Mouse (Mus musculus) heart, embryonic 10.5 days (tissue): ENCODE measurements around the gene Nms. TPM values are rescaled to one million over a fixed set of nuclear protein-coding genes. Genes with fewer than 3 reads are reported as not detected.

Experiments used
- DNase-seq: peaks from one replicate; pipeline ENCODE4 v3.0.0-alpha.2; 2017; ENCODE audit warnings: low spot score
- H3K27ac ChIP-seq: fragments of 300-500 bp; sonication (generic); 2 replicates; pipeline ENCODE4 v1.5.1; 2016; ENCODE audit warnings: mild to moderate bottlenecking
- H3K27me3 ChIP-seq: fragments of 300-500 bp; sonication (generic); 2 replicates; pipeline ENCODE4 v1.6.1; 2016; ENCODE audit warnings: mild to moderate bottlenecking; ENCODE audit not compliant: poor library complexity, insufficient read depth, severe bottlenecking
- H3K36me3 ChIP-seq: fragments of 300-500 bp; sonication (generic); 2 replicates; pipeline ENCODE4 v1.6.1; 2016; ENCODE audit warnings: mild to moderate bottlenecking, moderate library complexity
- H3K4me1 ChIP-seq: fragments of 300-500 bp; sonication (generic); 2 replicates; pipeline ENCODE4 v1.6.1; 2016; ENCODE audit warnings: mild to moderate bottlenecking
- H3K4me3 ChIP-seq: fragments of 300-500 bp; sonication (generic); 2 replicates; pipeline ENCODE4 v1.5.1; 2016; ENCODE audit warnings: mild to moderate bottlenecking, moderate library complexity
- H3K9me3 ChIP-seq: fragments of 300-500 bp; sonication (generic); 2 replicates; pipeline ENCODE4 v1.6.1; 2016; ENCODE audit warnings: mild to moderate bottlenecking, moderate library complexity
- WGBS: fragments of 180-500 bp; shearing (Covaris S2); methylation state at CpG from one replicate; pipeline ENCODE4 v1.1.7; 2016; 5-methylcytosine and 5-hydroxymethylcytosine counted together
- polyA plus RNA-seq: library from polyadenylated mRNA; unstranded; fragments of >200 nt; fragmentation: Nextera tagmentation; extraction: Ambion mirVana; gene quantifications from 2 replicates; pipeline ENCODE4 v1.2.1, GENCODE M21; 2016

Gene Nms
- polyA plus RNA-seq, 1 experiment from 2014 or later = not detected

GRCm38 (mm10) chr1:38969116-38969515, 30.2 kb downstream of the Nms start:
- no peaks in the 10 kb centered on the region for H3K27me3 ChIP-seq
- H3K4me3 ChIP-seq = no peak overlapping the region
- H3K36me3 ChIP-seq = no peaks in the 10 kb centered on the region
- no peak overlapping the region for H3K27ac ChIP-seq
- H3K9me3 ChIP-seq = no peaks in the 10 kb centered on the region
- no peaks in the 10 kb centered on the region for H3K4me1 ChIP-seq
- no peak for DNase-seq
- WGBS = 85% methylated on average over 1 of the region's 1 CpGs

- H3K9me3 ChIP-seq = no peaks in the 10 kb centered on the region
- H3K27ac ChIP-seq = no peak overlapping the region
- no peak for DNase-seq
- WGBS = 72% methylated on average over 3 of the region's 3 CpGs
- no peak overlapping the region for H3K4me3 ChIP-seq
- H3K36me3 ChIP-seq = no peaks in the 10 kb centered on the region
- H3K27me3 ChIP-seq = no peaks in the 10 kb centered on the region
- H3K4me1 ChIP-seq = no peaks in the 10 kb centered on the region
Measured at GRCm38 (mm10) chr1:38971712-38972111, 32.8 kb downstream of the Nms start.

GRCm38 (mm10) chr1:38972986-38973592, 34.1 kb downstream of the Nms start:
- WGBS = 77% methylated on average over 9 of the region's 9 CpGs
- H3K4me3 ChIP-seq = no peak overlapping the region
- no peak for DNase-seq
- H3K27ac ChIP-seq = no peak overlapping the region
- H3K4me1 ChIP-seq = no peaks in the 10 kb centered on the region
- no peaks in the 10 kb centered on the region; the same call in 1 of the 2 replicates for H3K27me3 ChIP-seq
- no peaks in the 10 kb centered on the region for H3K36me3 ChIP-seq
- no peaks in the 10 kb centered on the region for H3K9me3 ChIP-seq

- H3K27me3 ChIP-seq = no peaks in the 10 kb centered on the region; the same call in 1 of the 2 replicates
- no peak overlapping the region for H3K27ac ChIP-seq
- no peak overlapping the region for H3K4me3 ChIP-seq
- no peak for DNase-seq
- H3K4me1 ChIP-seq = no peaks in the 10 kb centered on the region
- no peaks in the 10 kb centered on the region for H3K9me3 ChIP-seq
- H3K36me3 ChIP-seq = no peaks in the 10 kb centered on the region
- 67% methylated on average over 7 of the region's 7 CpGs for whole genome bisulfite sequencing
Measured at GRCm38 (mm10) chr1:38979953-38980352, 41.0 kb downstream of the Nms start.

- Histone ChIP-seq H3K27me3 (no peaks in the 10 kb centered on the region), H3K27ac (no peak overlapping the region), H3K4me1 (peaks cover 8% of the 10 kb centered on the region), H3K9me3 (no peaks in the 10 kb centered on the region), H3K36me3 (no peaks in the 10 kb centered on the region), H3K4me3 (no peak overlapping the region)
- no peak for DNase-seq
- WGBS = 16% methylated on average over 2 of the region's 2 CpGs
Measured at GRCm38 (mm10) chr1:38983870-38984269, 44.9 kb downstream of the Nms start.

- Histone ChIP-seq H3K27ac (peak within 1 kb of the TSS; percentile 94; the same call in 1 of the 2 replicates), H3K27me3 (no peaks in the 10 kb centered on the region), H3K36me3 (0 out of 2 replicates have a peak, but pooled peaks cover 3% of the 10 kb centered on the region), H3K9me3 (no peaks in the 10 kb centered on the region), H3K4me3 (no peak within 1 kb of the TSS), H3K4me1 (peaks cover 12% of the 10 kb centered on the region)
- DNase-seq = no peak
- WGBS = 86% methylated on average over 3 of the region's 3 CpGs
Measured at GRCm38 (mm10) chr1:38985308-38985707, 46.4 kb downstream of the Nms start, which contains the start of gene Pdcl3. Gene Pdcl3, plus strand, starts transcription at chr1:38985608.

GRCm38 (mm10) chr1:38987080-38987864, 48.3 kb downstream of the Nms start:
- WGBS = 5% methylated on average over 38 of the region's 38 CpGs

GRCm38 (mm10) chr1:38987865-38988211, 48.9 kb downstream of the Nms start:
- WGBS = under 1% methylated on average over 25 of the region's 25 CpGs
- H3K4me3 ChIP-seq = peak overlapping the region; percentile 86
- no peaks in the 10 kb centered on the region for H3K9me3 ChIP-seq
- H3K27ac ChIP-seq = peak overlapping the region; percentile 94
- H3K36me3 ChIP-seq = peaks cover 24% of the 10 kb centered on the region
- peaks cover 12% of the 10 kb centered on the region for H3K4me1 ChIP-seq
- DNase-seq = no peak
- no peaks in the 10 kb centered on the region for H3K27me3 ChIP-seq

More at GRCm38 (mm10) chr1:38987080-38987864, 48.3 kb downstream of the Nms start:
- H3K4me1 ChIP-seq = peaks cover 12% of the 10 kb centered on the region
- peak overlapping the region; percentile 86 for H3K4me3 ChIP-seq
- no peaks in the 10 kb centered on the region for H3K27me3 ChIP-seq
- DNase-seq = peak; percentile 99
- H3K9me3 ChIP-seq = no peaks in the 10 kb centered on the region
- peaks cover 18% of the 10 kb centered on the region for H3K36me3 ChIP-seq
- peak overlapping the region; percentile 94 for H3K27ac ChIP-seq

- DNase-seq = no peak
- H3K4me1 ChIP-seq = peaks cover 12% of the 10 kb centered on the region
- no peaks in the 10 kb centered on the region for H3K9me3 ChIP-seq
- H3K27ac ChIP-seq = peak overlapping the region; percentile 94
- H3K27me3 ChIP-seq = no peaks in the 10 kb centered on the region
- 27% methylated on average over 7 of the region's 7 CpGs for WGBS
- H3K36me3 ChIP-seq = peaks cover 29% of the 10 kb centered on the region
- H3K4me3 ChIP-seq = peak overlapping the region; percentile 86
Measured at GRCm38 (mm10) chr1:38988357-38988756, 49.4 kb downstream of the Nms start.

- peaks cover 68% of the 10 kb centered on the region for H3K36me3 ChIP-seq
- H3K27ac ChIP-seq = no peak overlapping the region
- no peak for DNase-seq
- no peaks in the 10 kb centered on the region for H3K27me3 ChIP-seq
- 89% methylated on average over 3 of the region's 3 CpGs for WGBS
- no peak overlapping the region for H3K4me3 ChIP-seq
- H3K4me1 ChIP-seq = peaks cover 9% of the 10 kb centered on the region
- no peaks in the 10 kb centered on the region for H3K9me3 ChIP-seq
Measured at GRCm38 (mm10) chr1:38992365-38992764, 53.4 kb downstream of the Nms start.

Other genes with a start within 250 kb of the Nms start
- gene Lonrf2, start 102.4 kb upstream of the Nms start, polyA plus RNA-seq = 0.59 and 0.60 TPM in 2 replicates
- gene Chst10, start 41.0 kb upstream of the Nms start, polyA plus RNA-seq = 4.5 and 6.4 TPM in 2 replicates
- 161 and 170 TPM in 2 replicates for gene Pdcl3, start 46.5 kb downstream of the Nms start, polyA plus RNA-seq